Mouse (Mus musculus) megakaryocyte, embryonic 14.5 days (primary cell): ENCODE measurements at regions not wholly inside any gene's neighbourhood (a gene's known extent, or its start where the extent isn't known, plus 50 kb on each side); places are given as distances from the start of the nearest gene placed in this dataset.

Experiments
- FLI1 ChIP-seq: IDR thresholded peaks from 2 replicates; pipeline ENCODE4 v1.6.1; 2012; ENCODE audit warnings: low read length, inconsistent platforms, mixed read lengths
- GATA1 ChIP-seq: IDR thresholded peaks from 3 replicates; pipeline ENCODE4 v1.6.1; 2012; ENCODE audit warnings: mixed read lengths, low read length, inconsistent platforms, borderline replicate concordance

DNA sequence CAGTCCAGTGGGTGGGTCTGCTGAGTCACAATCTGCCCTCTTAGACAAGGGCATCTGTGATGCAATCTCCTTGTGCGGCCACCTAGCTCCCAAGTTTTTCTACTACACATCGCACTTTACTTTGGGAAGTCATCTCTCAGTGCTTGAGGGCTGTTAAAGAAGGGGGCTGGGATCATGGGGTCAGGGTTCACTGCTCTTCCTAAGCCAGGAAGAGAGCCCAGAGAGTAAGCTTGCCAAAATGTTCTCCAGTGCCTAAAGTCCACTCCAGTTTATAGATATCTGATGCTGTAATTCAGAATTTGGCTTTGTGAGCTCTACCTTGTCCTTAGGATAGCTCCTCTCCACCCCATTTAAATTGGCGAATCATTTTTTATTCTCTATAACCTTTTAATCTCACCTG lies 347.2 kb downstream of the Zfp619 start:
- TF ChIP-seq GATA1: no peak
- TF ChIP-seq FLI1: no peak
